Mouse (Mus musculus): ENCODE data around the gene Pak6.
A peak's percentile ranks its signal among the peaks of the same experiment; 100 is the strongest.
"Not testable (repeated sequence)": the region's sequence is repeated elsewhere in the genome, so short reads cannot be mapped to it uniquely, and the experiment has no call there.

Gene Pak6

DNA sequence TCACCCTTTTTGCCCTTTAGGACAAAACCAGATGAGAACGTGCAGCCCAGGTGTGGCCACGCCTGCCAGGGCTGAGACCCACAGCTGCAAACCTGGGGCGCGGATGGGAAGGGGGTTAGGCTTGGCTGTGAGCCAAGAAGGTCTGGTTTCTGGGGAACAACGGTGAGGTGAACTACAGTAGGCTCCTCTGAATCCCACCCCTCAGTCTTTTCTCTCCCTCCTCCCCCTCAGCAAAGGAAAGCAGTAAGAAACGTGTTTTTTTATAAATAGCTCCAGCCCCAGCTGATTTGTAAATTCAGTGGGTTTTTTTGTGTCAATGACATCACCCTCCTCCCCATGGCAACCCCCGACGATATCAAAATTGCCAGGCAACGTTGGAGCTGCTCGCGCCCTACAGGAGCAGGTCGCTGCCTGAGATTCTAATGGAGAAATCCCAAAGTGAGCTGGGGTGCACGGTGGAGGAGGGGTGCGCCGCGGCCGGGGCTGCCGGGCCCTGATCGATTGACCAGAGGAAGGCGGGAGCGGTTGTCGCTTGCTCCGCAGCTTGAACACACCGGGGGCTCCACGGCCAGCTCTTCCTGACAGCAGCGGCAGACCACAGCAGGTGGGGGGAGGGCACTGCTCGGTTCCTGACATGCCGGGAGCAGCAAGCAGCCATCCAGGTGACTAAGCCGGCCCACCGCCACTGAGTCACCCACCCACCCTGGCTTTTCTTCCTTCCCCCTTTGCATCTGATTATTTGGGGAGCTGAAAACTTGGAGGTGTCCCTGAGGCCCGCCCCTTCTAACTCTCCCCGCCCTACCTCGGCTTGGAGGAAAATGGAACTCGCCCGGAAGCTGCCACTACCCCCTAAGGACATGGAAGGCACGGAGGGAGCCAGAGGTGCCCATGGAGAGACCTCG lies at the start of gene Pak6:
Pak6 (plus strand) TSS at position 402 of the 902 bp plus-strand sequence.
- peak in 1 of 2 experiments; percentile 62 for DNase-seq (ENCODE audit: low spot score in 2 of 2)

DNA sequence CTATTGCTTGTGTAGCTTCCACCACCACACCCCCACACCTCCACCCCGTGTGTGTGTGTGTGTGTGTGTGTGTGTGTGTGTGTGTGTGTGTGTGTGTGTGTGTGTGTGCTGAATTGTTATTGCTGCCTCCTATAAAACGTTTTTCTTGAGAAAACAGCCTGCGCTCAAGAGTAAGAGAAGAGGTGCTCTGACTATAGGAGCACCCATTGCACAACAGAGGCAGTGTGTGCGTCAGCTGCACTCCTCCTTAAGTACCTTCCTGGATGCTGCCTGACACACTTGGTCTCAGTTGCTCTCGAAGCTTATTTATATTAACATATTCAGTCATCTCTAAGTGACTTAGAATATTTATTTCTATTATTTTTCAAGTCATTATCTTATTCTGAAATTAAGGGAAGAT lies 45.1 kb upstream of the Pak6 start:
- DNase-seq (ENCODE audit: low spot score in 2 of 2) = no peak

GRCm38 (mm10) chr2:118620101-118620500 lies 43.0 kb upstream of the Pak6 start:
- DNase-seq (ENCODE audit: low spot score in 2 of 2) = no peak

- no peak for DNase-seq (ENCODE audit: low spot score in 2 of 2)
These were observed 42.5 kb upstream of the Pak6 start for GRCm38 (mm10) chr2:118620608-118621007.

- DNase-seq (ENCODE audit: low spot score in 2 of 2) = no peak
These were observed 33.8 kb upstream of the Pak6 start for GRCm38 (mm10) chr2:118629276-118629675.

DNA sequence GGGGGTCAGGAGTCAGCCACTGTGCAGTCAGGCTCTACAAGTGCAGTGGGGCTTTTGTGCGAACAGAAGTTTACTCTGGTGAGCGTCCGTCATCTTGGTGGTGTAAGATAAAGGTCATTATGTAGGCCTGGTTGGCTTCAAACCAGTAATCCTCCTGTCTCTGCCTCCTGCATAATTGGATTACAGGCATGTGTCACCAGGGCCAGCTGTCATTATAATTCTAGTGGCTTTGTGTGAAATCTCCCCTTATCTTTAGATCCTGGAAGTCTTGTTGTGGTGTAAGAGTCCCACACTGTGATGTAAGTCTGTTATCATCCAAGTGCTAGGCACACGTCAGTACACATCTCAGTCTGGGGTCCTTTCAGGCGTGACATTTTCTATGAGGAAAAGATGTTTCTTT lies 29.7 kb upstream of the Pak6 start:
- DNase-seq (ENCODE audit: low spot score in 2 of 2) = no peak

DNA sequence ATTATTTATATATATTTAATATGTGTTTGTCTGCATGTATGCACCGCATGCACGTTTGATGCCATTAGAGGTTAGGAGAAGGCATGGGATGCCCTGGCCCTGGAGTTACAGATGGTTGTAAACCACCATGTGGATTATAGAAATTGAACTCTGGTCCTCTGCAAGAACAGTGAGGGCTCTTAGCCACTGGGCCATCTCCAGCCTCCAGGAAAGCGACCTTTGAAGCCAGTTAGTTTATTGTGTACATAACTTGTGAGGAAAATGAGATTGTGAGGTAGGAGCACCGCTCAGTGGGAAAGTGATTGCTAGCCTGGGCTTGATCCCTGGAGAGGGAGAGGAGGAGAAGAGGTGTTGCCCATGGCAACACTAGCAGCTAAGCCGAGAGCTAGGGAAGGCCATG lies 25.8 kb upstream of the Pak6 start:
- no peak for DNase-seq (ENCODE audit: low spot score in 2 of 2)

GRCm38 (mm10) chr2:118637888-118638526 lies 25.1 kb upstream of the Pak6 start:
- DNase-seq (ENCODE audit: low spot score in 2 of 2) = peak in 1 of 2 experiments; percentile 75

DNA sequence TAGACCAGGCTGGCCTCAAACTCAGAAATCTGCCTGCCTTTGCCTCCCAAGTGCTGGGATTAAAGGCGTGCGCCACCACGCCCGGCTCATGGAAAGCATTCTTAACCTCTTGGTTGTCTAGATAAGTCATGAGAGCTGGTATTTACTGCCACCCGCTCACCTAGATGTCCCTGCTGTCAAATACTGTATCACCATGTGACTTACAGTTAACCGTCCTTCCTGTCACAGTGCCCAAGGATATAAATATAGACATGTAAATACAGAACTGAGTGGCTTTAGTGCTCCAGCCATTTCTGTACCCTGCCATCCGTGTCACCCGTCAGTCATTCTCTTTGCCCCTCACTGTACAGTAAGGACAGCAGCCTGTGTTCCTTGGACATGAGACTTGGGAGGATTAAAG lies 24.4 kb upstream of the Pak6 start:
- no peak for DNase-seq (ENCODE audit: low spot score in 2 of 2)

GRCm38 (mm10) chr2:118641147-118641546 lies 22.0 kb upstream of the Pak6 start:
- no peak for DNase-seq (ENCODE audit: low spot score in 2 of 2)

GRCm38 (mm10) chr2:118642431-118642830 lies 20.7 kb upstream of the Pak6 start:
- DNase-seq (ENCODE audit: low spot score in 2 of 2) = no peak

DNA sequence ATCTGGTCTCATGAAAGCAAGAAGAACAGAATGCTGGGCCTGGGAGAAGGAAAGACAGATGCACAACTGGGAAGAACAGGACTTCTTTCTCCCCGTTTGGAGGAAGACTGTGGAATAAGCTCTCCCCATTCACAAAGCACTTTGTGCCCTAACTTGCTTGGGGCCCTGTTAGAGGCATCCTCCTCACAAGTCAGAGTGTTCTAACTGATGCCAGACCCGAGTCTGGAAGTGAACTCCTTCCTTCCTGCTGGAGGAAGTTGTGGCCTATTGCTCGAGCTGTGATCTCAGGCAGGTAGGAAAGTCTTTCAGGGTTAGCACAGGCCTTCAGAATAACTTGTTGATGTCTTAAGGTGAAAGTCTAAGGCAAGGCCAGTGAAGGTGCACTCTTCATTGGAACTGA lies 20.2 kb upstream of the Pak6 start:
- DNase-seq (ENCODE audit: low spot score in 2 of 2) = no peak

DNA sequence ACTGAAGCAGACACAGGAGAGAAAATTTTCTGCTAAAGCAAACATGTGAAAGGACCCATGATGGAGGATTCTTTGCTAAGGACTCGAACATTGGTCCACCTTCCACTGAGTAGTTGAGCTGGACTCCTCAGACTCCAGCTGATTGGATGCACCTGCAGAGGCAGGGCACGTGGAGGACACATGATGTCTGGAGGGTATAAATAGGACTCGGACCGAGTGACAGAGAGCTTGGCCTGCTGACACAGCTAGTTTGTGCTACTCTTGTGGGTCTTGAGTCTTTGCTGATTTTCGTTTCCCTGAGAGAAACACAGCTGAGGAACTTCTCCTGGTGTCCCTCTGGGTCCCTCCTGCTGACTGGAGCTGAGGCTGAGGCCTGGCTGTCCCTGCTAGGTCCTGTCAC lies 16.4 kb upstream of the Pak6 start:
- no peak for DNase-seq (ENCODE audit: low spot score in 2 of 2)

DNA sequence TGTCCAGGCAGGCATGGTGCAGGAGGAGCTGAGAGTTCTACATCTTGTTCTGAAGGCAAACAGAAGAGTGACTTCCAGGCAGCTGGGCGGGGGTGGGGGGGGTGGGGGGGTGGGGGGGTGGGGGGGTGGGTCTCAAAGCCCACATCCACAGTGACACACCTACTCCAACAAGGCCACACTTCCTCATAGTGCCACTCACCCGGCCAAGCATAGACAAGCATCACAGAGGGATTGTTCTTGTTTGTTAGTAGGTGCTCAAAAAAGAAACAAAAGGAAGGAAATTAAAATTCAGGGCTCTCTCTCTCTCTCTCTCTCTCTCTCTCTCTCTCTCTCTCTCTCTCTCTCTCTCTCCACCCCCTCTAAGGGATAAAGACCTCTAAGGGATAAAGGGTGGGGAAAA lies 12.4 kb upstream of the Pak6 start:
- not testable (repeated sequence) for DNase-seq (ENCODE audit: low spot score in 2 of 2)

DNA sequence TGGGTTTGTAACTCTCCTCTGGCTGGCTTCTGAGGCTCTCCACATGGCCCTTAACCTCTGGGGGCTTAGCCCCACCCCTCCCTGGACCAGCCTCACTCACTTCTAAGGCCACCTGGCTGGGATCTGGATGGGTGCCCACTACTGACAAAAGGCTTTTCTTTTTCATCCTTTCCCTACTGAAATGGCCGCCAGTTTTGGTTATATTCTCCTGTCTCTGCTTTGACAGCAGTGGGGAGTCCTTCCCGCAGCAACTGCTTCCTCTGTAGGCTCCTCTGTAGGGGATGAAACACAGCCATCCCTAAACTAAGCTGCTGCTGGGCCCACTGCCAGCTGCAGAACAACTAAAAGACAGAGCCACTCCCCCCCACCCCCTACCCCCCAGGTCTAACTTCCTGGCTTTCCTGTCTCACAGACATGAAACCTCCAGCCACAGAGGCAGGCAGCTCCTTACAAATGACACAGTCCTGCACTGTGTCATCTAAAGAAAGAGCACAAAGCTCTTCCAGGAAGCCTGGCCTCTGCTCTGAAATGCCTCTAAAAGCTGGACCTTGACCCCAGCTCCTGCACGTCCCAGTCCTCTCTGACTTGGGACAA lies 6.3 kb upstream of the Pak6 start:
- DNase-seq (ENCODE audit: low spot score in 2 of 2) = no peak

GRCm38 (mm10) chr2:118658457-118658856 lies 4.6 kb upstream of the Pak6 start:
- no peak for DNase-seq (ENCODE audit: low spot score in 2 of 2)

GRCm38 (mm10) chr2:118659077-118659476 lies 4.0 kb upstream of the Pak6 start:
- DNase-seq (ENCODE audit: low spot score in 2 of 2) = peak in 1 of 2 experiments; percentile 62

DNA sequence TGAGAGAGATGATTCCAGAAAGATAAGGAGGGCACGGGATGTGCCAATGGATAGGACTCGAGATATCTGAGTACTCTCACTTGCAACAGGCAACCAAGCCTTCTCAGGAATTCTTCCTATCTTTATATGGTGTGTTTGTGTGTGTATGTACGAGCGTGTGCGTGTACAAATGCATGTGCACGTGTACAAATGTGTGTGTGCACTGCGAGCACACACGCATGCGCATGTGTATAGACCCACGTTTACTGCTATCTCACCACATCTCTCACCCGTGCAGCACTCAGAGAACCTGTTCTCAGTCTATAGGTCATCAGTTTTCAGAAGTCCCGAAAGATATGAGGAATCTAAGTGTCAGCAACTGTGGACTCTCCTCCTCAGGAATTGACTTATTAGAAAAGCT lies 3.6 kb upstream of the Pak6 start:
- no peak for DNase-seq (ENCODE audit: low spot score in 2 of 2)

GRCm38 (mm10) chr2:118659998-118660452 lies 3.1 kb upstream of the Pak6 start:
- DNase-seq (ENCODE audit: low spot score in 2 of 2) = peak in 1 of 2 experiments; percentile 49

GRCm38 (mm10) chr2:118661891-118662290 lies 1.2 kb upstream of the Pak6 start:
- DNase-seq (ENCODE audit: low spot score in 2 of 2) = no peak

GRCm38 (mm10) chr2:118663804-118664766 lies 982 bp downstream of the Pak6 start:
- DNase-seq (ENCODE audit: low spot score in 2 of 2) = peak in 1 of 2 experiments; percentile 29
